In genomic region chr12:108825561-108826224, GRCm38 (mm10) we compare ENCODE assay signal across 18 mouse cellular contexts. TPM values are rescaled to one million over a fixed set of nuclear protein-coding genes. Genes with fewer than 3 reads are reported as not detected.
A peak's percentile ranks its signal among the peaks of the same experiment; 100 is the strongest.
DNase-seq lines count a peak whose midpoint lies in the region; ATAC-seq lines count a peak whose summit lies in the region.
"Had no signal": no experiment of that assay in that cellular context is flagged by ENCODE, and none has a peak within 500 bp of the region (broad histone marks: within the 10 kb centered on the region; RNA-seq: fewer than 3 reads in every experiment).

No protein-coding gene starts in this region.

- DNase-seq in cerebellum, adult 9-11 months, result peak; percentile 61
- DNase-seq in cerebellum, adult 8-10 months, result no peak
- DNase-seq in heart, adult 11 months, result peak; percentile 77
- DNase-seq in heart, adult 8-10 months (ENCODE audit: low spot score), result no peak
- peak; percentile 45 to 54 for DNase-seq in cerebellum, postnatal 25 days
- DNase-seq in thymus, postnatal 36 days, result no peak
- DNase-seq: adrenal gland, postnatal 10 days; embryo, embryonic 11 days; gastrocnemius, postnatal 25 days; heart, postnatal 10 days; heart, postnatal 36 days; kidney, adult 11 months; kidney, adult 8-10 months had no signal

- no peak for ATAC-seq in CD4-positive, CD25-positive, alpha-beta regulatory T cell, adult 4 months
- ATAC-seq: activated CD4-positive, CD25-positive, alpha-beta regulatory T cell, adult 4 months; forebrain, embryonic 14.5 days; hindbrain, embryonic 16.5 days; intestine, embryonic 15.5 days had no signal

RNA-seq across cellular contexts. Expression of gene Slc25a29, which starts 10.0 kb away (rescaled TPM):
- 10 to 100 TPM; 13.1 to 16.9 (median 14.1) TPM for total RNA-seq in heart, adult 8-10 months (2022)
- 1 to 10 TPM; 3.0 to 3.8 TPM for polyA plus RNA-seq in CD4-positive, CD25-positive, alpha-beta regulatory T cell, adult 4 months (2017; shearing (Covaris generic))

RNA-seq across cellular contexts. Expression of gene Slc25a47, which starts 10.2 kb away (rescaled TPM):
- total RNA-seq in heart, adult 8-10 months (2022), result 1 to 10 TPM; 6.9 to 7.6 (median 7.3) TPM
- polyA plus RNA-seq in CD4-positive, CD25-positive, alpha-beta regulatory T cell, adult 4 months (2017; shearing (Covaris generic)), result 1 to 10 TPM; 1.2 to 2.6 TPM

RNA-seq across cellular contexts. Expression of gene Yy1, which starts 32.9 kb away (rescaled TPM):
- 10 to 100 TPM; 24.8 to 34.8 (median 28.6) TPM for total RNA-seq in heart, adult 8-10 months (2022)
- 10 to 100 TPM; 12.7 to 17.1 TPM for polyA plus RNA-seq in CD4-positive, CD25-positive, alpha-beta regulatory T cell, adult 4 months (2017; shearing (Covaris generic))

Comparison
In these comparisons a context has a peak if more than half of its experiments do, and no peak if none do; other contexts are left out.
1. DNase-seq: peak in cerebellum, adult 9-11 months (single experiment), heart, adult 11 months (single experiment) and cerebellum, postnatal 25 days (2 of 2); none in cerebellum, adult 8-10 months (single experiment), heart, adult 8-10 months (single experiment) and thymus, postnatal 36 days (0 of 2).